Mouse (Mus musculus): ENCODE data around the gene Stim2. TPM values are rescaled to one million over a fixed set of nuclear protein-coding genes. Genes with fewer than 3 reads are reported as not detected.
A peak's percentile ranks its signal among the peaks of the same experiment; 100 is the strongest.

Stim2 gene
- polyA plus RNA-seq, 1 experiment from 2014 or later: 14.0 TPM

- H3K4me3 ChIP-seq (ENCODE audit: low read depth, low read length): no peak overlapping the region
- H3K27me3 ChIP-seq (ENCODE audit: control insufficient read depth, insufficient read depth, low read length): no peaks in the 10 kb centered on the region
- no peaks in the 10 kb centered on the region for H3K36me3 ChIP-seq (ENCODE audit: control insufficient read depth, insufficient read depth, low read length)
- WGBS: 63% methylated on average over 7 of the region's 7 CpGs
- H3K9me3 ChIP-seq (ENCODE audit: control insufficient read depth, low read length): no peaks in the 10 kb centered on the region
- H3K9ac ChIP-seq (ENCODE audit: low read length): no peak overlapping the region
- no peak overlapping the region for H3K4me2 ChIP-seq (replicated peaks; ENCODE audit: low read depth)
- ATAC-seq (ENCODE audit: low FRiP score, low TSS enrichment): no peak
- TF ChIP-seq CTCF (IDR thresholded peaks at IDR 0.05; ENCODE audit: low read depth) (no peak), EP300 (optimal IDR thresholded peaks at IDR 0.05) (no peak)
- DNase-seq (ENCODE audit: low spot score): no peak
- H3K27ac ChIP-seq (replicated peaks): no peak overlapping the region
- no peaks in the 10 kb centered on the region for H3K4me1 ChIP-seq (replicated peaks; ENCODE audit: control insufficient read depth, insufficient read depth)
These were observed 28.1 kb upstream of the Stim2 start for GRCm38 (mm10) chr5:53970178-53970577.

GRCm38 (mm10) chr5:53971201-53971600, 27.1 kb upstream of the Stim2 start:
- no peak for DNase-seq (ENCODE audit: low spot score)
- TF ChIP-seq CTCF (IDR thresholded peaks at IDR 0.05; ENCODE audit: low read depth) (no peak), EP300 (optimal IDR thresholded peaks at IDR 0.05) (no peak)
- no peaks in the 10 kb centered on the region for H3K27me3 ChIP-seq (ENCODE audit: control insufficient read depth, insufficient read depth, low read length)
- WGBS: 76% methylated on average over 4 of the region's 4 CpGs
- H3K4me2 ChIP-seq (replicated peaks; ENCODE audit: low read depth): no peak overlapping the region
- H3K27ac ChIP-seq (replicated peaks): no peak overlapping the region
- H3K36me3 ChIP-seq (ENCODE audit: control insufficient read depth, insufficient read depth, low read length): no peaks in the 10 kb centered on the region
- ATAC-seq (ENCODE audit: low FRiP score, low TSS enrichment): peak; percentile 47; the same call in 1 of the 2 replicates
- H3K4me3 ChIP-seq (ENCODE audit: low read depth, low read length): no peak overlapping the region
- H3K4me1 ChIP-seq (replicated peaks; ENCODE audit: control insufficient read depth, insufficient read depth): no peaks in the 10 kb centered on the region
- no peak overlapping the region for H3K9ac ChIP-seq (ENCODE audit: low read length)
- H3K9me3 ChIP-seq (ENCODE audit: control insufficient read depth, low read length): no peaks in the 10 kb centered on the region

- no peaks in the 10 kb centered on the region for H3K27me3 ChIP-seq (ENCODE audit: control insufficient read depth, insufficient read depth, low read length)
- WGBS: 84% methylated on average over 4 of the region's 4 CpGs
- H3K36me3 ChIP-seq (ENCODE audit: control insufficient read depth, insufficient read depth, low read length): no peaks in the 10 kb centered on the region
- H3K9me3 ChIP-seq (ENCODE audit: control insufficient read depth, low read length): no peaks in the 10 kb centered on the region
- ATAC-seq (ENCODE audit: low FRiP score, low TSS enrichment): no peak
- no peak overlapping the region for H3K27ac ChIP-seq (replicated peaks)
- H3K4me2 ChIP-seq (replicated peaks; ENCODE audit: low read depth): no peak overlapping the region
- H3K4me3 ChIP-seq (ENCODE audit: low read depth, low read length): no peak overlapping the region
- TF ChIP-seq CTCF (IDR thresholded peaks at IDR 0.05; ENCODE audit: low read depth) (no peak), EP300 (optimal IDR thresholded peaks at IDR 0.05) (no peak)
- DNase-seq (ENCODE audit: low spot score): no peak
- no peak overlapping the region for H3K9ac ChIP-seq (ENCODE audit: low read length)
- no peaks in the 10 kb centered on the region for H3K4me1 ChIP-seq (replicated peaks; ENCODE audit: control insufficient read depth, insufficient read depth)
These were observed 25.4 kb upstream of the Stim2 start for GRCm38 (mm10) chr5:53972905-53973304.

- Histone ChIP-seq H3K9ac (ENCODE audit: low read length) (no peak overlapping the region), H3K36me3 (ENCODE audit: control insufficient read depth, insufficient read depth, low read length) (no peaks in the 10 kb centered on the region), H3K27me3 (ENCODE audit: control insufficient read depth, insufficient read depth, low read length) (no peaks in the 10 kb centered on the region), H3K27ac (replicated peaks) (no peak overlapping the region), H3K9me3 (ENCODE audit: control insufficient read depth, low read length) (no peaks in the 10 kb centered on the region), H3K4me3 (ENCODE audit: low read depth, low read length) (no peak overlapping the region), H3K4me1 (replicated peaks; ENCODE audit: control insufficient read depth, insufficient read depth) (no peaks in the 10 kb centered on the region), H3K4me2 (replicated peaks; ENCODE audit: low read depth) (no peak overlapping the region)
- 58% methylated on average over 16 of the region's 16 CpGs for WGBS
- no peak for TF ChIP-seq CTCF (IDR thresholded peaks at IDR 0.05; ENCODE audit: low read depth)
- no peak for TF ChIP-seq EP300 (optimal IDR thresholded peaks at IDR 0.05)
- DNase-seq (ENCODE audit: low spot score): no peak
- peak; percentile 54; the same call in 1 of the 2 replicates for ATAC-seq (ENCODE audit: low FRiP score, low TSS enrichment)
These were observed 21.8 kb upstream of the Stim2 start for GRCm38 (mm10) chr5:53976497-53976896.

- H3K36me3 ChIP-seq (ENCODE audit: control insufficient read depth, insufficient read depth, low read length): no peaks in the 10 kb centered on the region
- no peak for TF ChIP-seq EP300 (optimal IDR thresholded peaks at IDR 0.05)
- no peak for TF ChIP-seq CTCF (IDR thresholded peaks at IDR 0.05; ENCODE audit: low read depth)
- no peaks in the 10 kb centered on the region for H3K9me3 ChIP-seq (ENCODE audit: control insufficient read depth, low read length)
- no peaks in the 10 kb centered on the region for H3K27me3 ChIP-seq (ENCODE audit: control insufficient read depth, insufficient read depth, low read length)
- ATAC-seq (ENCODE audit: low FRiP score, low TSS enrichment): no peak
- H3K27ac ChIP-seq (replicated peaks): no peak overlapping the region
- no peaks in the 10 kb centered on the region for H3K4me1 ChIP-seq (replicated peaks; ENCODE audit: control insufficient read depth, insufficient read depth)
- H3K4me3 ChIP-seq (ENCODE audit: low read depth, low read length): no peak overlapping the region
- H3K9ac ChIP-seq (ENCODE audit: low read length): no peak overlapping the region
- no peak overlapping the region for H3K4me2 ChIP-seq (replicated peaks; ENCODE audit: low read depth)
- DNase-seq (ENCODE audit: low spot score): no peak
- WGBS: 72% methylated on average over 8 of the region's 8 CpGs
These were observed 21.2 kb upstream of the Stim2 start for GRCm38 (mm10) chr5:53977060-53977459.

- DNase-seq (ENCODE audit: low spot score) (no peak), ATAC-seq (ENCODE audit: low FRiP score, low TSS enrichment) (no peak)
- Histone ChIP-seq H3K4me1 (replicated peaks; ENCODE audit: control insufficient read depth, insufficient read depth) (no peaks in the 10 kb centered on the region), H3K36me3 (ENCODE audit: control insufficient read depth, insufficient read depth, low read length) (no peaks in the 10 kb centered on the region), H3K27me3 (ENCODE audit: control insufficient read depth, insufficient read depth, low read length) (no peaks in the 10 kb centered on the region), H3K9ac (ENCODE audit: low read length) (no peak overlapping the region), H3K4me2 (replicated peaks; ENCODE audit: low read depth) (no peak overlapping the region), H3K27ac (replicated peaks) (no peak overlapping the region), H3K4me3 (ENCODE audit: low read depth, low read length) (no peak overlapping the region), H3K9me3 (ENCODE audit: control insufficient read depth, low read length) (no peaks in the 10 kb centered on the region)
- no peak for TF ChIP-seq EP300 (optimal IDR thresholded peaks at IDR 0.05)
- no peak for TF ChIP-seq CTCF (IDR thresholded peaks at IDR 0.05; ENCODE audit: low read depth)
- WGBS: 83% methylated on average over 4 of the region's 4 CpGs
These were observed 14.9 kb upstream of the Stim2 start for GRCm38 (mm10) chr5:53983358-53983757.

All from stomach, postnatal 0 days (tissue).